In genomic region chr14:122982571-122983225, GRCm38 (mm10) we compare ENCODE assay signal across 8 mouse cellular contexts. TPM values are rescaled to one million over a fixed set of nuclear protein-coding genes. Genes with fewer than 3 reads are reported as not detected.
DNase-seq lines count a peak whose midpoint lies in the region; ATAC-seq lines count a peak whose summit lies in the region.

No protein-coding gene starts in this region.

- peak overlapping the region; percentile 88 for H3K27ac ChIP-seq in forebrain, embryonic 16.5 days (ENCODE audit: low read length)
- H3K27ac ChIP-seq in lung, embryonic 15.5 days, result peak overlapping the region; percentile 84

- H3K4me2 ChIP-seq in forebrain, embryonic 16.5 days (ENCODE audit: low read length), result peak overlapping the region; percentile 81
- peak overlapping the region; percentile 84 for H3K4me2 ChIP-seq in lung, embryonic 15.5 days

- ATAC-seq in cerebellum, adult (ENCODE audit: insufficient number of reproducible peaks, low FRiP score, low TSS enrichment), result peak; percentile 62; the same call in 1 of the 2 replicates
- peak; percentile 86 for ATAC-seq in forebrain, embryonic 16.5 days
- ATAC-seq in lung, embryonic 15.5 days (ENCODE audit: borderline replicate concordance, extremely low read depth, low FRiP score, low TSS enrichment), result peak; percentile 83

- intact Hi-C loops in heart, postnatal 25 days (cut with DNase I), result no loop called here

- peak overlapping the region; percentile 86 for H3K4me3 ChIP-seq in forebrain, embryonic 16.5 days (replicated peaks; ENCODE audit: low read length)
- H3K4me3 ChIP-seq in lung, embryonic 15.5 days, result peak overlapping the region; percentile 59

- WGBS in forebrain, embryonic 16.5 days, result under 1% methylated on average over 63 of the region's 63 CpGs
- WGBS in lung, embryonic 15.5 days, result under 1% methylated on average over 53 of the region's 63 CpGs

- peak; percentile 63 for DNase-seq in R1 (ENCODE audit: low read depth, low spot score)
- peak; percentile 43 for DNase-seq in heart, postnatal 25 days (ENCODE audit: low spot score)
- DNase-seq in layer of hippocampus, adult 18-20 months (ENCODE audit: low spot score in 2 of 2), result peak; percentile 24 to 70
- DNase-seq in ovary, postnatal 10 days (ENCODE audit: low spot score), result peak; percentile 49
- peak; percentile 65 to 69 for DNase-seq in urinary bladder, postnatal 4 days (ENCODE audit: low spot score in 2 of 2)

- peak overlapping the region; percentile 89 for H3K9ac ChIP-seq in forebrain, embryonic 16.5 days (replicated peaks; ENCODE audit: low read depth, low read length)
- peak overlapping the region; percentile 66 for H3K9ac ChIP-seq in lung, embryonic 15.5 days

- no peaks in the 10 kb centered on the region for H3K9me3 ChIP-seq in forebrain, embryonic 16.5 days (ENCODE audit: control insufficient read depth, low read length)
- H3K9me3 ChIP-seq in lung, embryonic 15.5 days, result no peaks in the 10 kb centered on the region

- peaks cover 21% of the 10 kb centered on the region for H3K4me1 ChIP-seq in forebrain, embryonic 16.5 days (replicated peaks; ENCODE audit: control insufficient read depth, insufficient read depth, low read length)
- peaks cover 16% of the 10 kb centered on the region for H3K4me1 ChIP-seq in lung, embryonic 15.5 days

- no peaks in the 10 kb centered on the region for H3K27me3 ChIP-seq in forebrain, embryonic 16.5 days (replicated peaks; ENCODE audit: control insufficient read depth, insufficient read depth, low read length)
- H3K27me3 ChIP-seq in lung, embryonic 15.5 days, result peaks cover 8% of the 10 kb centered on the region; the same call in 1 of the 2 replicates

- no peaks in the 10 kb centered on the region for H3K36me3 ChIP-seq in forebrain, embryonic 16.5 days (ENCODE audit: control insufficient read depth, insufficient read depth)
- no peaks in the 10 kb centered on the region for H3K36me3 ChIP-seq in lung, embryonic 15.5 days

RNA-seq across cellular contexts. Expression of gene Tmtc4, which starts 1.1 kb away (rescaled TPM):
- 40.3 and 42.1 TPM in 2 replicates for polyA plus RNA-seq in forebrain, embryonic 16.5 days (2015; fragmentation: Nextera tagmentation; extraction: Ambion mirVana)
- 10 to 100 TPM in 1 of 2 experiments, 1 to 10 TPM in 1; 9.6 to 15.2 TPM for total RNA-seq in heart, postnatal 25 days (2021)
- 10 to 100 TPM; 18.3 to 26.8 TPM for total RNA-seq in layer of hippocampus, adult 18-20 months (2021)
- polyA plus RNA-seq in lung, embryonic 15.5 days (2015; fragmentation: Nextera tagmentation; extraction: Ambion mirVana), result 16.4 and 17.3 TPM in 2 replicates

Comparison
In these comparisons a context has a peak if more than half of its experiments do, and no peak if none do; other contexts are left out.
1. Peak in every context shown above with its lines: DNase-seq, ATAC-seq, H3K4me3 ChIP-seq and H3K27ac ChIP-seq.